Mouse (Mus musculus) CH12.LX (cell line): ENCODE data around the gene Ado. TPM values are rescaled to one million over a fixed set of nuclear protein-coding genes. Genes with fewer than 3 reads are reported as not detected.

Source experiments
- DNase-seq: peaks from one replicate; pipeline ENCODE4 v3.0.0-alpha.2; 2013; ENCODE audit errors: extremely low read depth
- H3K27ac ChIP-seq: 2 replicates; pipeline ENCODE4 v1.5.1; 2012; ENCODE audit warnings: low read depth, mild to moderate bottlenecking, control low read depth, moderate library complexity; ENCODE audit not compliant: insufficient read depth
- H3K27me3 ChIP-seq: replicated peaks from 2 replicates; pipeline ENCODE3; 2012; ENCODE audit warnings: inconsistent platforms
- H3K36me3 ChIP-seq, 2 experiments: replicated peaks in 1 of 2; 2 replicates each; pipeline versions ENCODE3 to v1.6.1; 2012; ENCODE audit warnings: inconsistent platforms in 1 of 2, low read length in 1 of 2, mild to moderate bottlenecking in 1 of 2, mixed read lengths in 1 of 2, moderate library complexity in 1 of 2; ENCODE audit not compliant: control insufficient read depth in 1 of 2, insufficient read depth in 1 of 2
- H3K4me1 ChIP-seq, 2 experiments: 2 replicates each; pipeline ENCODE4 v1.6.1; 2012; ENCODE audit warnings: inconsistent platforms in 1 of 2, moderate library complexity in 1 of 2; ENCODE audit not compliant: insufficient read depth in 2 of 2, control insufficient read depth in 1 of 2
- H3K4me2 ChIP-seq: 2 replicates; pipeline ENCODE4 v1.6.1; 2012; ENCODE audit warnings: low read depth, mild to moderate bottlenecking, control low read depth; ENCODE audit not compliant: poor library complexity, insufficient read depth, severe bottlenecking
- H3K4me3 ChIP-seq, 3 experiments: fragments of 150-350 bp in 1 of 3; sonication (generic) in 1 of 3; replicated peaks in 1 of 3; 2 replicates each; pipeline versions ENCODE3 to v1.5.1; 2011 to 2012; ENCODE audit warnings: low read depth in 2 of 3, low read length in 2 of 3, mild to moderate bottlenecking in 2 of 3, moderate library complexity in 2 of 3, control low read depth in 1 of 3, improper control_type of control experiment in 1 of 3, inconsistent platforms in 1 of 3, mixed read lengths in 1 of 3; ENCODE audit not compliant: poor library complexity in 1 of 3
- H3K79me2 ChIP-seq: replicated peaks from 2 replicates; pipeline ENCODE4 v1.6.1; 2012; ENCODE audit warnings: mild to moderate bottlenecking, moderate library complexity; ENCODE audit not compliant: control insufficient read depth, poor library complexity, insufficient read depth, severe bottlenecking; ENCODE audit errors: extremely low read depth
- H3K9ac ChIP-seq: 2 replicates; pipeline ENCODE4 v1.6.1; 2012; ENCODE audit warnings: low read depth, mild to moderate bottlenecking, control low read depth, moderate library complexity; ENCODE audit not compliant: insufficient read depth
- H3K9me3 ChIP-seq: replicated peaks from 2 replicates; pipeline ENCODE3; 2012; ENCODE audit warnings: low read length, inconsistent platforms, mixed read lengths
- BHLHE40 ChIP-seq: IDR thresholded peaks from 2 replicates; pipeline ENCODE4 v1.6.1; 2011; ENCODE audit warnings: mild to moderate bottlenecking, low read depth, low read length, improper control_type of control experiment
- CHD1 ChIP-seq: IDR thresholded peaks from 2 replicates; pipeline ENCODE4 v1.6.1; 2012; ENCODE audit warnings: low read depth, low read length, improper control_type of control experiment, inconsistent platforms
- CHD2 ChIP-seq: IDR thresholded peaks from 2 replicates; pipeline ENCODE4 v1.6.1; 2011; ENCODE audit warnings: low read length, improper control_type of control experiment
- ELF1 ChIP-seq: IDR thresholded peaks from 2 replicates; pipeline ENCODE4 v1.6.1; 2014; ENCODE audit warnings: low read depth, mild to moderate bottlenecking, inconsistent platforms, low read length, improper control_type of control experiment
- EP300 ChIP-seq: IDR thresholded peaks from 2 replicates; pipeline ENCODE4 v1.6.1; 2011; ENCODE audit warnings: low read length, improper control_type of control experiment
- ETS1 ChIP-seq: conservative IDR thresholded peaks from 2 replicates; pipeline ENCODE4 v1.6.1; 2012; ENCODE audit warnings: low read depth, mild to moderate bottlenecking, inconsistent platforms, low read length, improper control_type of control experiment, moderate library complexity
- HCFC1 ChIP-seq: IDR thresholded peaks from 2 replicates; pipeline ENCODE4 v1.6.1; 2012; ENCODE audit warnings: low read depth, mild to moderate bottlenecking, inconsistent platforms, low read length, improper control_type of control experiment
- IRF4 ChIP-seq: IDR thresholded peaks from 2 replicates; pipeline ENCODE4 v1.6.1; 2014; ENCODE audit warnings: low read depth, mild to moderate bottlenecking, inconsistent platforms, low read length, improper control_type of control experiment
- MAFK ChIP-seq: IDR thresholded peaks from 2 replicates; pipeline ENCODE4 v1.6.1; 2011; ENCODE audit warnings: low read length, improper control_type of control experiment; ENCODE audit not compliant: insufficient replicate concordance
- MAZ ChIP-seq: IDR thresholded peaks from 2 replicates; pipeline ENCODE4 v1.6.1; 2012; ENCODE audit warnings: low read depth, mild to moderate bottlenecking, inconsistent platforms, low read length, improper control_type of control experiment, moderate library complexity
- MEF2A ChIP-seq: IDR thresholded peaks from 2 replicates; pipeline ENCODE4 v1.6.1; 2014; ENCODE audit warnings: low read depth, mild to moderate bottlenecking, inconsistent platforms, low read length, improper control_type of control experiment, borderline replicate concordance
- MXI1 ChIP-seq: IDR thresholded peaks from 2 replicates; pipeline ENCODE4 v1.6.1; 2011; ENCODE audit warnings: mild to moderate bottlenecking, low read depth, low read length, improper control_type of control experiment
- MYC ChIP-seq: IDR thresholded peaks from 2 replicates; pipeline ENCODE4 v1.6.1; 2011; ENCODE audit warnings: low read depth, mild to moderate bottlenecking, improper control_type of control experiment, low read length
- NELFE ChIP-seq: IDR thresholded peaks from 2 replicates; pipeline ENCODE4 v1.6.1; 2011; ENCODE audit warnings: low read depth, low read length, improper control_type of control experiment
- NRF1 ChIP-seq: IDR thresholded peaks from 2 replicates; pipeline ENCODE4 v1.6.1; 2014; ENCODE audit warnings: low read depth, mild to moderate bottlenecking, inconsistent platforms, low read length, improper control_type of control experiment, moderate library complexity
- PAX5 ChIP-seq: IDR thresholded peaks from 2 replicates; pipeline ENCODE4 v1.6.1; 2012; ENCODE audit warnings: low read length, inconsistent platforms, mixed read lengths
- POLR2A ChIP-seq: IDR thresholded peaks from 2 replicates; pipeline ENCODE4 v1.6.1; 2011; ENCODE audit warnings: low read depth, mild to moderate bottlenecking, improper control_type of control experiment, low read length
- POLR2AphosphoS2 ChIP-seq: IDR thresholded peaks from 2 replicates; pipeline ENCODE4 v1.6.1; 2011; ENCODE audit warnings: low read depth, low read length, improper control_type of control experiment
- RAD21 ChIP-seq: IDR thresholded peaks from 2 replicates; pipeline ENCODE4 v1.6.1; 2011; ENCODE audit warnings: low read depth, mild to moderate bottlenecking, low read length, improper control_type of control experiment, moderate library complexity
- RCOR1 ChIP-seq: conservative IDR thresholded peaks from 2 replicates; pipeline ENCODE4 v1.6.1; 2012; ENCODE audit warnings: low read depth, mild to moderate bottlenecking, inconsistent platforms, low read length, improper control_type of control experiment
- TBP ChIP-seq: conservative IDR thresholded peaks from 2 replicates; pipeline ENCODE4 v1.6.1; 2011; ENCODE audit warnings: low read depth, low read length, improper control_type of control experiment
- TCF12 ChIP-seq: IDR thresholded peaks from 2 replicates; pipeline ENCODE4 v1.6.1; 2014; ENCODE audit warnings: low read depth, mild to moderate bottlenecking, inconsistent platforms, low read length, improper control_type of control experiment
- UBTF ChIP-seq: IDR thresholded peaks from 2 replicates; pipeline ENCODE4 v1.6.1; 2012; ENCODE audit warnings: low read depth, mild to moderate bottlenecking, inconsistent platforms, low read length, improper control_type of control experiment, moderate library complexity
- USF1 ChIP-seq: IDR thresholded peaks from 2 replicates; pipeline ENCODE4 v1.6.1; 2014; ENCODE audit warnings: low read depth, mild to moderate bottlenecking, inconsistent platforms, low read length, improper control_type of control experiment
- USF2 ChIP-seq: conservative IDR thresholded peaks from 2 replicates; pipeline ENCODE4 v1.6.1; 2011; ENCODE audit warnings: low read depth, low read length, improper control_type of control experiment
- ZKSCAN1 ChIP-seq: IDR thresholded peaks from 2 replicates; pipeline ENCODE4 v1.6.1; 2012; ENCODE audit warnings: low read depth, inconsistent platforms, low read length, improper control_type of control experiment, borderline replicate concordance
- ZNF384 ChIP-seq: IDR thresholded peaks from 2 replicates; pipeline ENCODE4 v1.6.1; 2012; ENCODE audit warnings: low read depth, low read length, improper control_type of control experiment, inconsistent platforms
- dilution Hi-C: fragments of 300-500 bp; cut with MboI; formaldehyde crosslinking; loops from 2 replicates; pipeline ENCODE4 v1.14.3; 2020; ENCODE audit warnings: low sequenced_read_pairs; ENCODE audit not compliant: extremely low pct_unique_long_range_greater_than_20kb, extremely low pct_ligation_motif_present
- in situ Hi-C: fragments of 300-500 bp; cut with MboI; formaldehyde crosslinking; loops from 3 replicates; pipeline ENCODE4 v1.14.3; 2019; ENCODE audit warnings: low sequenced_read_pairs, low pct_ligation_motif_present, low pct_unique_long_range_greater_than_20kb, mixed read lengths
- polyA plus RNA-seq: library from polyadenylated mRNA; unstranded; fragments of >175 nt; gene quantifications from 2 replicates; pipeline ENCODE4 v1.2.1, GENCODE M21; 2012; ENCODE audit warnings: low read depth; ENCODE audit not compliant: insufficient read length
- total RNA-seq, 2 experiments: library from RNA; depleted of rRNA; stranded (reverse); fragments of 300-350 nt in 1 of 2; fragments of >200 nt in 1 of 2; gene quantifications; 2 replicates each; pipeline ENCODE4 v1.2.3; 2012 to 2014

The Ado gene
- total and polyA plus RNA-seq, 3 experiments = 10.3 to 14.8 (median 12.3) TPM

- TF ChIP-seq POLR2AphosphoS2 (no peak), MEF2A (no peak), TCF12 (no peak), USF2 (no peak), ZKSCAN1 (no peak), PAX5 (no peak), HCFC1 (no peak), MAZ (no peak), CHD1 (no peak), NRF1 (no peak)
- Histone ChIP-seq H3K4me2 (no peak overlapping the region), H3K9me3 (no peaks in the 10 kb centered on the region), H3K4me1 (peaks cover 4 to 21% of the 10 kb centered on the region in 2 experiments), H3K4me3 (no peak overlapping the region), H3K27me3 (no peaks in the 10 kb centered on the region), H3K79me2 (no peaks in the 10 kb centered on the region), H3K36me3 (no peaks in the 10 kb centered on the region), H3K9ac (no peak overlapping the region), H3K27ac (no peak overlapping the region)
- DNase-seq = no peak
- dilution Hi-C loops (no loop called here), in situ Hi-C loops (loop anchor here (25.0 kb wide), 1 partner anchor 212 kb away; no protein-coding TSS in a partner anchor)
Measured at GRCm38 (mm10) chr10:67524694-67525093, 24.1 kb downstream of the Ado start.

GRCm38 (mm10) chr10:67524130-67524529 lies 24.6 kb downstream of the Ado start:
- Histone ChIP-seq H3K36me3 (no peaks in the 10 kb centered on the region), H3K4me1 (peaks cover under 1 to 17% of the 10 kb centered on the region in 2 experiments; a peak in 3 of 4 replicates), H3K9ac (no peak overlapping the region), H3K27ac (no peak overlapping the region), H3K9me3 (peaks cover 3% of the 10 kb centered on the region), H3K27me3 (no peaks in the 10 kb centered on the region), H3K79me2 (no peaks in the 10 kb centered on the region), H3K4me2 (no peak overlapping the region), H3K4me3 (no peak overlapping the region)
- dilution Hi-C loops = no loop called here
- TF ChIP-seq MXI1 (no peak), USF2 (no peak), ZNF384 (peak; percentile 91), NELFE (no peak), IRF4 (peak; percentile 12; the same call in 1 of the 2 replicates), MAFK (no peak), UBTF (no peak), EP300 (no peak), CHD1 (no peak), CHD2 (no peak), ETS1 (peak; percentile 42; the same call in 1 of the 2 replicates), POLR2A (no peak), TBP (no peak), BHLHE40 (0 out of 2 replicates have a peak, but pooled peaks have one; percentile 9), RAD21 (no peak), RCOR1 (no peak), TCF12 (no peak), ZKSCAN1 (no peak), MYC (no peak), ELF1 (no peak), USF1 (no peak)
- in situ Hi-C loops = no loop called here
- DNase-seq = no peak
